Mouse (Mus musculus) adrenal gland, postnatal 4 days (tissue): ENCODE results near the gene Vps41. TPM values are rescaled to one million over a fixed set of nuclear protein-coding genes. Genes with fewer than 3 reads are reported as not detected.

Source experiments
- DNase-seq, 2 experiments: peaks; one replicate each; pipeline ENCODE4 v3.0.0; 2021 to 2022; ENCODE audit warnings: low spot score in 2 of 2, mixed read lengths in 2 of 2
- total RNA-seq, 2 experiments: library from RNA; stranded (reverse); gene quantifications; 2 replicates each; pipeline ENCODE4 v1.2.3; 2021

Vps41 gene
- total RNA-seq, 2 experiments from 2014 or later, result 74.8 to 76.4 TPM

- no peak for DNase-seq
Measured at GRCm38 (mm10) chr13:18859389-18859788, 142.3 kb downstream of the Vps41 start.

- no peak for DNase-seq
Measured at GRCm38 (mm10) chr13:18868030-18868490, 151.0 kb downstream of the Vps41 start.

GRCm38 (mm10) chr13:18868825-18869224 lies 151.7 kb downstream of the Vps41 start:
- no peak for DNase-seq

- no peak for DNase-seq
Measured at GRCm38 (mm10) chr13:18875321-18875720, 158.2 kb downstream of the Vps41 start.

GRCm38 (mm10) chr13:18892910-18893309 lies 175.8 kb downstream of the Vps41 start:
- DNase-seq, result no peak

- no peak for DNase-seq
Measured at GRCm38 (mm10) chr13:18896789-18897188, 179.7 kb downstream of the Vps41 start.

GRCm38 (mm10) chr13:18903623-18904022 lies 186.5 kb downstream of the Vps41 start:
- DNase-seq, result no peak

GRCm38 (mm10) chr13:18914774-18915173 lies 197.7 kb downstream of the Vps41 start:
- DNase-seq, result no peak

Other genes with a start within 250 kb of the Vps41 start
- 1 to 10 TPM; 6.4 to 8.6 TPM for gene Amph, start 230.9 kb downstream of the Vps41 start, total RNA-seq